Mouse (Mus musculus) left cerebral cortex, adult 2 months (tissue): ENCODE results near the gene Pcsk1n. TPM values are rescaled to one million over a fixed set of nuclear protein-coding genes. Genes with fewer than 3 reads are reported as not detected.
"Not testable (repeated sequence)": the region's sequence is repeated elsewhere in the genome, so short reads cannot be mapped to it uniquely, and the experiment has no call there.

ENCODE experiments used
- DNase-seq, 2 experiments: peaks; one replicate each; pipeline ENCODE4 v3.0.0; 2021 to 2022; ENCODE audit warnings: low spot score in 2 of 2, mixed read lengths in 1 of 2; ENCODE audit errors: extremely low spot score in 1 of 2
- H3K27ac ChIP-seq: fragments of 200-600 bp; 2 replicates; pipeline ENCODE4 v1.8.1; 2022
- H3K4me3 ChIP-seq: fragments of 200-600 bp; 2 replicates; pipeline ENCODE4 v1.8.1; 2022
- CTCF ChIP-seq: fragments of 200-600 bp; IDR thresholded peaks from 2 replicates; pipeline ENCODE4 v1.8.1; 2022; ENCODE audit warnings: antibody characterized with exemption, mild to moderate bottlenecking, moderate library complexity
- intact Hi-C: fragments of 180-260 bp; cut with DNase I; formaldehyde crosslinking; loops from one replicate; pipeline ENCODE4 v1.15.1; 2025
- long read RNA-seq, 2 experiments: library from polyadenylated mRNA; stranded (forward); transcript quantifications; one replicate each; pipeline ENCODE4 v2.0.0; 2021; ENCODE audit warnings: borderline mapping rate in 2 of 2
- total RNA-seq, 2 experiments: library from RNA; stranded (reverse); gene quantifications; 2 replicates each; pipeline ENCODE4 v1.2.3; 2021

Pcsk1n gene
- 100 to 1,000 TPM; 463 to 503 TPM for total RNA-seq
- long read RNA-seq, experiment 1, transcript Pcsk1n-201 (3 exons, 2,193 nt): major isoform, 724 of 806 reads
- long read RNA-seq, experiment 1, partial matches to known transcripts: 17 of 806 reads
- long read RNA-seq, experiment 1, other reads (novel, unspliced or antisense): 65 of 806 reads
- long read RNA-seq, experiment 2, transcript Pcsk1n-201 (3 exons, 2,193 nt): major isoform, 711 of 770 reads
- long read RNA-seq, experiment 2, partial matches to known transcripts: 54 of 770 reads
- long read RNA-seq, experiment 2, other reads (novel, unspliced or antisense): 5 of 770 reads

GRCm38 (mm10) chrX:7919601-7920383 is at the start of gene Pcsk1n:
Gene Pcsk1n (plus strand): TSS chrX:7919822.
- TF ChIP-seq CTCF: no peak
- intact Hi-C loops: loop anchor here (5.0 to 10.0 kb wide), 2 partner anchors 98 to 185 kb away; partner anchors contain the start of gene Glod5
- peak within 1 kb of the TSS; percentile 53 for H3K4me3 ChIP-seq
- DNase-seq: peak; percentile 40 to 46
- H3K27ac ChIP-seq: peak within 1 kb of the TSS; percentile 81

- intact Hi-C loops: no loop called here
- H3K27ac ChIP-seq: no peak overlapping the region
- DNase-seq: no peak
- TF ChIP-seq CTCF: no peak
- H3K4me3 ChIP-seq: no peak overlapping the region
These were observed 49.8 kb upstream of the Pcsk1n start for GRCm38 (mm10) chrX:7869826-7870225.

GRCm38 (mm10) chrX:7878007-7878419 is 41.6 kb upstream of the Pcsk1n start, which contains the start of gene Pim2:
Gene Pim2 (plus strand): TSS chrX:7878262.
- intact Hi-C loops: no loop called here
- TF ChIP-seq CTCF: no peak
- peak; percentile 75 to 82 for DNase-seq
- Histone ChIP-seq H3K4me3 (peak within 1 kb of the TSS; percentile 64), H3K27ac (peak within 1 kb of the TSS; percentile 90)

- intact Hi-C loops: no loop called here
- Histone ChIP-seq H3K27ac (peak overlapping the region; percentile 90), H3K4me3 (peak overlapping the region; percentile 64)
- TF ChIP-seq CTCF: no peak
- DNase-seq: peak; percentile 18 to 36
These were observed 41.1 kb upstream of the Pcsk1n start for GRCm38 (mm10) chrX:7878495-7878894.

GRCm38 (mm10) chrX:7879819-7880218 is 39.8 kb upstream of the Pcsk1n start:
- Histone ChIP-seq H3K27ac (peak overlapping the region; percentile 59), H3K4me3 (peak overlapping the region; percentile 64)
- intact Hi-C loops: loop anchor here (5.0 kb wide), 1 partner anchor 33 kb away; no protein-coding TSS in a partner anchor
- peak; percentile 51 to 52 for DNase-seq
- peak; percentile 44 for TF ChIP-seq CTCF

- H3K4me3 ChIP-seq: peak within 1 kb of the TSS; percentile 65
- intact Hi-C loops: loop anchor here (5.0 kb wide), 1 partner anchor 37 kb away; no protein-coding TSS in a partner anchor
- DNase-seq: peak; percentile 69 to 74
- peak; percentile 3 for TF ChIP-seq CTCF
- peak within 1 kb of the TSS; percentile 91 for H3K27ac ChIP-seq
These were observed 35.6 kb upstream of the Pcsk1n start, which contains the start of gene Slc35a2 for GRCm38 (mm10) chrX:7883841-7884567. Gene Slc35a2 (plus strand): TSS chrX:7884028.

GRCm38 (mm10) chrX:7898211-7898610 is 21.4 kb upstream of the Pcsk1n start:
- no peak for TF ChIP-seq CTCF
- DNase-seq: no peak
- intact Hi-C loops: no loop called here
- Histone ChIP-seq H3K4me3 (peak overlapping the region; percentile 66), H3K27ac (no peak overlapping the region)

- Histone ChIP-seq H3K4me3 (peak within 1 kb of the TSS; percentile 66), H3K27ac (peak within 1 kb of the TSS; percentile 91)
- no peak for TF ChIP-seq CTCF
- DNase-seq: peak; percentile 81 to 86
- intact Hi-C loops: no loop called here
These were observed 20.4 kb upstream of the Pcsk1n start, which contains the start of the genes Pqbp1 and Timm17b for GRCm38 (mm10) chrX:7898880-7899874. Gene Pqbp1 (minus strand): TSS chrX:7899269. Gene Timm17b (plus strand): TSS chrX:7899357.

GRCm38 (mm10) chrX:7904441-7904840 is 15.2 kb upstream of the Pcsk1n start:
- no peak overlapping the region for H3K27ac ChIP-seq
- H3K4me3 ChIP-seq: no peak overlapping the region
- TF ChIP-seq CTCF: no peak
- DNase-seq: no peak
- intact Hi-C loops: no loop called here

GRCm38 (mm10) chrX:7907735-7908134 is 11.9 kb upstream of the Pcsk1n start, which contains the start of gene Gm10491:
Gene Gm10491 (minus strand): TSS chrX:7907835.
- intact Hi-C loops: no loop called here
- no peak within 1 kb of the TSS for H3K27ac ChIP-seq
- no peak for DNase-seq
- no peak within 1 kb of the TSS for H3K4me3 ChIP-seq
- no peak for TF ChIP-seq CTCF

- H3K27ac ChIP-seq, H3K4me3 ChIP-seq, DNase-seq, intact Hi-C loops: not testable (repeated sequence)
These were observed 10.4 kb upstream of the Pcsk1n start, which contains the start of gene Gm10490 for GRCm38 (mm10) chrX:7909242-7909641. Gene Gm10490 (plus strand): TSS chrX:7909542.
